Mouse (Mus musculus) cerebellum, adult 2 months (tissue): ENCODE measurements around the gene Cst6.

Experiments
- CTCF ChIP-seq: fragments of 200-500 bp; IDR thresholded peaks from 2 replicates; pipeline ENCODE4 v1.5.1; 2011; ENCODE audit warnings: low read depth, mild to moderate bottlenecking, control low read depth, low read length, moderate library complexity, borderline replicate concordance; ENCODE audit not compliant: insufficient read depth
- POLR2A ChIP-seq: fragments of 200-500 bp; IDR thresholded peaks from 2 replicates; pipeline ENCODE4 v1.6.1; 2011; ENCODE audit warnings: low read length, control low read depth, borderline replicate concordance; ENCODE audit not compliant: insufficient read depth

DNA sequence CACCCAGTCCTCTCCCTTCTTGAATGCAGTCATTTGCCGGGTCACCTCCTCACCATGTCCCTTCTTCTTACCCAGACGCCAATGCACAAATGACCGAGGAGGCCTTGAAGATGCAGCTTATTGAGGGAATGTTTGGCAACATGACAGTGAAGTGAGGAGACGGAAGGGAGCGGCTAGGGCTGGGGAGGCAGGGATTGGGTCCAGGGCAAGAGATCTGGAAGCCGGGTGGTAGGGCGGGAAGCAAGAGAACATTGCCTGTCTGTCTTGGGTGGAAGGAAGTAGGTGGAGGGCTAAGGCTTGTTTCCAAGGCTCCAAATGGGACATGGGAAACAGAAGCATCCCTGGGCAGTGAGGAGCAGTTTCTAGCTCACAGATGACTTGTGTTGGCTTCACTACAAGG, 8.0 kb downstream of the Cst6 start:
- TF ChIP-seq CTCF (no peak), POLR2A (no peak)
